Mouse (Mus musculus): ENCODE measurements at regions not wholly inside any gene's neighbourhood (a gene's known extent, or its start where the extent isn't known, plus 50 kb on each side); places are given as distances from the start of the nearest gene placed in this dataset.

GRCm38 (mm10) chr3:35387386-35387785 lies 366.5 kb upstream of the Atp11b start:
- Histone ChIP-seq H3K27ac (ENCODE audit: low read length) (no peak overlapping the region), H3K9me3 (replicated peaks; ENCODE audit: control insufficient read depth, low read length) (no peaks in the 10 kb centered on the region), H3K36me3 (ENCODE audit: control insufficient read depth, insufficient read depth) (no peaks in the 10 kb centered on the region), H3K4me3 (ENCODE audit: low read length) (no peak overlapping the region), H3K27me3 (ENCODE audit: control insufficient read depth, insufficient read depth, low read length) (no peaks in the 10 kb centered on the region), H3K4me2 (ENCODE audit: low read depth, low read length) (no peak overlapping the region), H3K9ac (ENCODE audit: low read length) (no peak overlapping the region), H3K4me1 (ENCODE audit: control insufficient read depth, insufficient read depth, low read length) (no peaks in the 10 kb centered on the region)
- 49% methylated on average over 5 of the region's 5 CpGs for WGBS
- ATAC-seq (replicated peaks; ENCODE audit: extremely low read depth, insufficient read depth, low FRiP score): no peak

- WGBS: 93% methylated on average over 2 of the region's 2 CpGs
- no peak for ATAC-seq (replicated peaks; ENCODE audit: extremely low read depth, insufficient read depth, low FRiP score)
- no peaks in the 10 kb centered on the region for H3K4me1 ChIP-seq (ENCODE audit: control insufficient read depth, insufficient read depth, low read length)
- H3K9me3 ChIP-seq (replicated peaks; ENCODE audit: control insufficient read depth, low read length): no peaks in the 10 kb centered on the region
- H3K9ac ChIP-seq (ENCODE audit: low read length): no peak overlapping the region
- H3K27ac ChIP-seq (ENCODE audit: low read length): no peak overlapping the region
- H3K4me3 ChIP-seq (ENCODE audit: low read length): no peak overlapping the region
- H3K36me3 ChIP-seq (ENCODE audit: control insufficient read depth, insufficient read depth): no peaks in the 10 kb centered on the region
- H3K4me2 ChIP-seq (ENCODE audit: low read depth, low read length): no peak overlapping the region
- no peaks in the 10 kb centered on the region for H3K27me3 ChIP-seq (ENCODE audit: control insufficient read depth, insufficient read depth, low read length)
Observed at GRCm38 (mm10) chr3:35392657-35393056, 361.2 kb upstream of the Atp11b start.

GRCm38 (mm10) chr3:35400213-35400612 lies 353.7 kb upstream of the Atp11b start:
- no peak overlapping the region for H3K27ac ChIP-seq (ENCODE audit: low read length)
- no peak overlapping the region for H3K9ac ChIP-seq (ENCODE audit: low read length)
- H3K4me3 ChIP-seq (ENCODE audit: low read length): no peak overlapping the region
- ATAC-seq (replicated peaks; ENCODE audit: extremely low read depth, insufficient read depth, low FRiP score): no peak
- H3K4me2 ChIP-seq (ENCODE audit: low read depth, low read length): no peak overlapping the region
- peaks cover 3% of the 10 kb centered on the region; the same call in 1 of the 2 replicates for H3K27me3 ChIP-seq (ENCODE audit: control insufficient read depth, insufficient read depth, low read length)
- peaks cover 3% of the 10 kb centered on the region; the same call in 1 of the 2 replicates for H3K4me1 ChIP-seq (ENCODE audit: control insufficient read depth, insufficient read depth, low read length)
- no peaks in the 10 kb centered on the region for H3K9me3 ChIP-seq (replicated peaks; ENCODE audit: control insufficient read depth, low read length)
- 69% methylated on average over 6 of the region's 6 CpGs for WGBS
- H3K36me3 ChIP-seq (ENCODE audit: control insufficient read depth, insufficient read depth): no peaks in the 10 kb centered on the region

GRCm38 (mm10) chr3:35402666-35403065 lies 351.2 kb upstream of the Atp11b start:
- ATAC-seq (replicated peaks; ENCODE audit: extremely low read depth, insufficient read depth, low FRiP score): no peak
- peaks cover 3% of the 10 kb centered on the region; the same call in 1 of the 2 replicates for H3K27me3 ChIP-seq (ENCODE audit: control insufficient read depth, insufficient read depth, low read length)
- no peak overlapping the region for H3K27ac ChIP-seq (ENCODE audit: low read length)
- 79% methylated on average over 10 of the region's 10 CpGs for WGBS
- no peak overlapping the region for H3K9ac ChIP-seq (ENCODE audit: low read length)
- H3K4me1 ChIP-seq (ENCODE audit: control insufficient read depth, insufficient read depth, low read length): peaks cover 3% of the 10 kb centered on the region; the same call in 1 of the 2 replicates
- no peak overlapping the region for H3K4me2 ChIP-seq (ENCODE audit: low read depth, low read length)
- no peaks in the 10 kb centered on the region for H3K9me3 ChIP-seq (replicated peaks; ENCODE audit: control insufficient read depth, low read length)
- no peaks in the 10 kb centered on the region for H3K36me3 ChIP-seq (ENCODE audit: control insufficient read depth, insufficient read depth)
- no peak overlapping the region for H3K4me3 ChIP-seq (ENCODE audit: low read length)

GRCm38 (mm10) chr3:35403952-35404351 lies 350.0 kb upstream of the Atp11b start:
- ATAC-seq (replicated peaks; ENCODE audit: extremely low read depth, insufficient read depth, low FRiP score): no peak
- Histone ChIP-seq H3K9me3 (replicated peaks; ENCODE audit: control insufficient read depth, low read length) (no peaks in the 10 kb centered on the region), H3K27me3 (ENCODE audit: control insufficient read depth, insufficient read depth, low read length) (peaks cover 2% of the 10 kb centered on the region; the same call in 1 of the 2 replicates), H3K9ac (ENCODE audit: low read length) (no peak overlapping the region), H3K4me1 (ENCODE audit: control insufficient read depth, insufficient read depth, low read length) (peaks cover 3% of the 10 kb centered on the region; the same call in 1 of the 2 replicates), H3K36me3 (ENCODE audit: control insufficient read depth, insufficient read depth) (no peaks in the 10 kb centered on the region), H3K27ac (ENCODE audit: low read length) (no peak overlapping the region), H3K4me2 (ENCODE audit: low read depth, low read length) (no peak overlapping the region), H3K4me3 (ENCODE audit: low read length) (no peak overlapping the region)
- WGBS: 80% methylated on average over 5 of the region's 5 CpGs

GRCm38 (mm10) chr3:35404492-35405390 lies 349.2 kb upstream of the Atp11b start:
- ATAC-seq (replicated peaks; ENCODE audit: extremely low read depth, insufficient read depth, low FRiP score): no peak
- peak overlapping the region; percentile 25 for H3K4me2 ChIP-seq (ENCODE audit: low read depth, low read length)
- no peaks in the 10 kb centered on the region for H3K9me3 ChIP-seq (replicated peaks; ENCODE audit: control insufficient read depth, low read length)
- H3K36me3 ChIP-seq (ENCODE audit: control insufficient read depth, insufficient read depth): no peaks in the 10 kb centered on the region
- H3K4me1 ChIP-seq (ENCODE audit: control insufficient read depth, insufficient read depth, low read length): peaks cover 3% of the 10 kb centered on the region; the same call in 1 of the 2 replicates
- no peak overlapping the region for H3K9ac ChIP-seq (ENCODE audit: low read length)
- WGBS: 19% methylated on average over 10 of the region's 10 CpGs
- no peaks in the 10 kb centered on the region for H3K27me3 ChIP-seq (ENCODE audit: control insufficient read depth, insufficient read depth, low read length)
- H3K27ac ChIP-seq (ENCODE audit: low read length): no peak overlapping the region
- peak overlapping the region; percentile 8 for H3K4me3 ChIP-seq (ENCODE audit: low read length)

GRCm38 (mm10) chr3:35405621-35406079 lies 348.3 kb upstream of the Atp11b start:
- H3K4me2 ChIP-seq (ENCODE audit: low read depth, low read length): peak overlapping the region; percentile 25; the same call in 1 of the 2 replicates
- no peak overlapping the region for H3K9ac ChIP-seq (ENCODE audit: low read length)
- 60% methylated on average over 14 of the region's 14 CpGs for WGBS
- no peaks in the 10 kb centered on the region for H3K9me3 ChIP-seq (replicated peaks; ENCODE audit: control insufficient read depth, low read length)
- ATAC-seq (replicated peaks; ENCODE audit: extremely low read depth, insufficient read depth, low FRiP score): no peak
- H3K36me3 ChIP-seq (ENCODE audit: control insufficient read depth, insufficient read depth): no peaks in the 10 kb centered on the region
- no peaks in the 10 kb centered on the region for H3K27me3 ChIP-seq (ENCODE audit: control insufficient read depth, insufficient read depth, low read length)
- H3K4me3 ChIP-seq (ENCODE audit: low read length): no peak overlapping the region; the same call in 1 of the 2 replicates
- H3K4me1 ChIP-seq (ENCODE audit: control insufficient read depth, insufficient read depth, low read length): peaks cover 3% of the 10 kb centered on the region; the same call in 1 of the 2 replicates
- no peak overlapping the region for H3K27ac ChIP-seq (ENCODE audit: low read length)

- Histone ChIP-seq H3K4me3 (ENCODE audit: low read length) (no peak overlapping the region), H3K27me3 (ENCODE audit: control insufficient read depth, insufficient read depth, low read length) (no peaks in the 10 kb centered on the region), H3K4me2 (ENCODE audit: low read depth, low read length) (no peak overlapping the region), H3K36me3 (ENCODE audit: control insufficient read depth, insufficient read depth) (no peaks in the 10 kb centered on the region), H3K27ac (ENCODE audit: low read length) (no peak overlapping the region), H3K9me3 (replicated peaks; ENCODE audit: control insufficient read depth, low read length) (no peaks in the 10 kb centered on the region), H3K9ac (ENCODE audit: low read length) (no peak overlapping the region), H3K4me1 (ENCODE audit: control insufficient read depth, insufficient read depth, low read length) (no peaks in the 10 kb centered on the region)
- no peak for ATAC-seq (replicated peaks; ENCODE audit: extremely low read depth, insufficient read depth, low FRiP score)
- WGBS: 90% methylated on average over 1 of the region's 1 CpGs
Observed at GRCm38 (mm10) chr3:35437687-35438086, 316.2 kb upstream of the Atp11b start.

- Histone ChIP-seq H3K4me1 (ENCODE audit: control insufficient read depth, insufficient read depth, low read length) (no peaks in the 10 kb centered on the region), H3K9ac (ENCODE audit: low read length) (no peak overlapping the region), H3K4me2 (ENCODE audit: low read depth, low read length) (no peak overlapping the region), H3K4me3 (ENCODE audit: low read length) (no peak overlapping the region), H3K9me3 (replicated peaks; ENCODE audit: control insufficient read depth, low read length) (no peaks in the 10 kb centered on the region), H3K36me3 (ENCODE audit: control insufficient read depth, insufficient read depth) (no peaks in the 10 kb centered on the region), H3K27ac (ENCODE audit: low read length) (no peak overlapping the region), H3K27me3 (ENCODE audit: control insufficient read depth, insufficient read depth, low read length) (no peaks in the 10 kb centered on the region)
- ATAC-seq (replicated peaks; ENCODE audit: extremely low read depth, insufficient read depth, low FRiP score): no peak
- WGBS: 35% methylated on average over 4 of the region's 4 CpGs
Observed at GRCm38 (mm10) chr3:35462858-35463257, 291.0 kb upstream of the Atp11b start.
